Mouse (Mus musculus): ENCODE measurements at regions not wholly inside any gene's neighbourhood (a gene's known extent, or its start where the extent isn't known, plus 50 kb on each side); places are given as distances from the start of the nearest gene placed in this dataset.
"Not testable (repeated sequence)": the region's sequence is repeated elsewhere in the genome, so short reads cannot be mapped to it uniquely, and the experiment has no call there.

GRCm38 (mm10) chr7:82082883-82083282 is 90.8 kb upstream of the Sh3gl3 start:
- WGBS, result 35% methylated on average over 6 of the region's 6 CpGs
- DNase-seq (ENCODE audit: low spot score), result no peak
- H3K27ac ChIP-seq (ENCODE audit: low read depth, low read length), result no peak overlapping the region

GRCm38 (mm10) chr7:82084473-82084872 is 89.2 kb upstream of the Sh3gl3 start:
- H3K4me2 ChIP-seq (ENCODE audit: low read depth), result no peak overlapping the region
- H3K4me1 ChIP-seq (ENCODE audit: control insufficient read depth, insufficient read depth, low read length), result 0 out of 2 replicates have a peak, but pooled peaks cover 2% of the 10 kb centered on the region
- H3K27me3 ChIP-seq (ENCODE audit: control insufficient read depth, insufficient read depth, low read length), result no peaks in the 10 kb centered on the region
- DNase-seq (ENCODE audit: low spot score) (no peak), ATAC-seq (ENCODE audit: insufficient read depth, low FRiP score, low TSS enrichment) (no peak)
- 88% methylated on average over 10 of the region's 10 CpGs for WGBS
- no peaks in the 10 kb centered on the region for H3K9me3 ChIP-seq (ENCODE audit: control insufficient read depth, low read length)
- no peak overlapping the region for H3K4me3 ChIP-seq (ENCODE audit: low read depth, low read length)
- H3K36me3 ChIP-seq (ENCODE audit: control insufficient read depth, insufficient read depth, low read length), result no peaks in the 10 kb centered on the region
- no peak overlapping the region for H3K9ac ChIP-seq (ENCODE audit: low read length)
- no peak overlapping the region for H3K27ac ChIP-seq (ENCODE audit: low read depth, low read length)

More at GRCm38 (mm10) chr7:82082883-82083282, 90.8 kb upstream of the Sh3gl3 start:
- H3K36me3 ChIP-seq (ENCODE audit: control insufficient read depth, insufficient read depth, low read length), result no peaks in the 10 kb centered on the region
- H3K4me1 ChIP-seq (ENCODE audit: control insufficient read depth, insufficient read depth, low read length), result 0 out of 2 replicates have a peak, but pooled peaks cover 2% of the 10 kb centered on the region
- no peaks in the 10 kb centered on the region for H3K9me3 ChIP-seq (ENCODE audit: control insufficient read depth, low read length)
- H3K4me3 ChIP-seq (ENCODE audit: low read depth, low read length), result no peak overlapping the region
- no peak overlapping the region for H3K4me2 ChIP-seq (ENCODE audit: low read depth)
- no peak overlapping the region for H3K9ac ChIP-seq (ENCODE audit: low read length)
- ATAC-seq (ENCODE audit: insufficient read depth, low FRiP score, low TSS enrichment), result no peak
- H3K27me3 ChIP-seq (ENCODE audit: control insufficient read depth, insufficient read depth, low read length), result no peaks in the 10 kb centered on the region

- Histone ChIP-seq H3K9ac (ENCODE audit: low read length) (no peak overlapping the region), H3K27me3 (ENCODE audit: control insufficient read depth, insufficient read depth, low read length) (no peaks in the 10 kb centered on the region), H3K4me3 (ENCODE audit: low read depth, low read length) (no peak overlapping the region), H3K4me1 (ENCODE audit: control insufficient read depth, insufficient read depth, low read length) (0 out of 2 replicates have a peak, but pooled peaks cover 2% of the 10 kb centered on the region), H3K9me3 (ENCODE audit: control insufficient read depth, low read length) (no peaks in the 10 kb centered on the region), H3K36me3 (ENCODE audit: control insufficient read depth, insufficient read depth, low read length) (no peaks in the 10 kb centered on the region), H3K27ac (ENCODE audit: low read depth, low read length) (no peak overlapping the region), H3K4me2 (ENCODE audit: low read depth) (no peak overlapping the region)
- DNase-seq (ENCODE audit: low spot score) (no peak), ATAC-seq (ENCODE audit: insufficient read depth, low FRiP score, low TSS enrichment) (no peak)
- 67% methylated on average over 4 of the region's 4 CpGs for WGBS
Measured at GRCm38 (mm10) chr7:82085205-82085604, 88.4 kb upstream of the Sh3gl3 start.

GRCm38 (mm10) chr7:82098136-82098535 is 75.5 kb upstream of the Sh3gl3 start:
- H3K4me3 ChIP-seq (ENCODE audit: low read depth, low read length), result no peak overlapping the region

GRCm38 (mm10) chr7:82101314-82101713 is 72.3 kb upstream of the Sh3gl3 start:
- Histone ChIP-seq H3K36me3 (ENCODE audit: control insufficient read depth, insufficient read depth, low read length) (no peaks in the 10 kb centered on the region), H3K27me3 (ENCODE audit: control insufficient read depth, insufficient read depth, low read length) (no peaks in the 10 kb centered on the region), H3K4me3 (ENCODE audit: low read depth, low read length) (no peak overlapping the region), H3K9me3 (ENCODE audit: control insufficient read depth, low read length) (no peaks in the 10 kb centered on the region), H3K9ac (ENCODE audit: low read length) (no peak overlapping the region), H3K27ac (ENCODE audit: low read depth, low read length) (no peak overlapping the region), H3K4me1 (ENCODE audit: control insufficient read depth, insufficient read depth, low read length) (no peaks in the 10 kb centered on the region), H3K4me2 (ENCODE audit: low read depth) (no peak overlapping the region)
- DNase-seq (ENCODE audit: low spot score) (no peak), ATAC-seq (ENCODE audit: insufficient read depth, low FRiP score, low TSS enrichment) (no peak)
- WGBS, result 93% methylated on average over 2 of the region's 2 CpGs

More at GRCm38 (mm10) chr7:82098136-82098535, 75.5 kb upstream of the Sh3gl3 start:
- no peaks in the 10 kb centered on the region for H3K36me3 ChIP-seq (ENCODE audit: control insufficient read depth, insufficient read depth, low read length)
- no peaks in the 10 kb centered on the region for H3K9me3 ChIP-seq (ENCODE audit: control insufficient read depth, low read length)
- WGBS, result 68% methylated on average over 6 of the region's 6 CpGs
- ATAC-seq (ENCODE audit: insufficient read depth, low FRiP score, low TSS enrichment) (no peak), DNase-seq (ENCODE audit: low spot score) (no peak)
- no peaks in the 10 kb centered on the region for H3K27me3 ChIP-seq (ENCODE audit: control insufficient read depth, insufficient read depth, low read length)
- no peak overlapping the region for H3K27ac ChIP-seq (ENCODE audit: low read depth, low read length)
- H3K9ac ChIP-seq (ENCODE audit: low read length), result no peak overlapping the region
- no peak overlapping the region for H3K4me2 ChIP-seq (ENCODE audit: low read depth)
- H3K4me1 ChIP-seq (ENCODE audit: control insufficient read depth, insufficient read depth, low read length), result no peaks in the 10 kb centered on the region

- Histone ChIP-seq H3K4me3 (ENCODE audit: low read depth, low read length) (no peak overlapping the region), H3K27ac (ENCODE audit: low read depth, low read length) (no peak overlapping the region), H3K9ac (ENCODE audit: low read length) (no peak overlapping the region), H3K4me2 (ENCODE audit: low read depth) (no peak overlapping the region), H3K27me3 (ENCODE audit: control insufficient read depth, insufficient read depth, low read length) (no peaks in the 10 kb centered on the region), H3K36me3 (ENCODE audit: control insufficient read depth, insufficient read depth, low read length) (no peaks in the 10 kb centered on the region), H3K9me3 (ENCODE audit: control insufficient read depth, low read length) (no peaks in the 10 kb centered on the region), H3K4me1 (ENCODE audit: control insufficient read depth, insufficient read depth, low read length) (no peaks in the 10 kb centered on the region)
- WGBS, result 85% methylated on average over 5 of the region's 5 CpGs
- DNase-seq (ENCODE audit: low spot score) (no peak), ATAC-seq (ENCODE audit: insufficient read depth, low FRiP score, low TSS enrichment) (no peak)
Measured at GRCm38 (mm10) chr7:82105631-82106030, 68.0 kb upstream of the Sh3gl3 start.

GRCm38 (mm10) chr7:82109141-82109540 is 64.5 kb upstream of the Sh3gl3 start:
- not testable (repeated sequence) for DNase-seq (ENCODE audit: low spot score)

GRCm38 (mm10) chr7:82109550-82109949 is 64.1 kb upstream of the Sh3gl3 start:
- no peak overlapping the region for H3K27ac ChIP-seq (ENCODE audit: low read depth, low read length)
- no peaks in the 10 kb centered on the region for H3K9me3 ChIP-seq (ENCODE audit: control insufficient read depth, low read length)
- 50% methylated on average over 5 of the region's 5 CpGs for WGBS
- no peak overlapping the region for H3K4me3 ChIP-seq (ENCODE audit: low read depth, low read length)
- H3K36me3 ChIP-seq (ENCODE audit: control insufficient read depth, insufficient read depth, low read length), result no peaks in the 10 kb centered on the region
- H3K27me3 ChIP-seq (ENCODE audit: control insufficient read depth, insufficient read depth, low read length), result no peaks in the 10 kb centered on the region
- H3K4me2 ChIP-seq (ENCODE audit: low read depth), result no peak overlapping the region
- DNase-seq (ENCODE audit: low spot score), result no peak
- H3K4me1 ChIP-seq (ENCODE audit: control insufficient read depth, insufficient read depth, low read length), result no peaks in the 10 kb centered on the region
- ATAC-seq (ENCODE audit: insufficient read depth, low FRiP score, low TSS enrichment), result no peak
- no peak overlapping the region for H3K9ac ChIP-seq (ENCODE audit: low read length)

More at GRCm38 (mm10) chr7:82109141-82109540, 64.5 kb upstream of the Sh3gl3 start:
- not testable (repeated sequence) for H3K27me3 ChIP-seq (ENCODE audit: control insufficient read depth, insufficient read depth, low read length); H3K4me2 ChIP-seq (ENCODE audit: low read depth); H3K36me3 ChIP-seq (ENCODE audit: control insufficient read depth, insufficient read depth, low read length); H3K9ac ChIP-seq (ENCODE audit: low read length); ATAC-seq (ENCODE audit: insufficient read depth, low FRiP score, low TSS enrichment); H3K9me3 ChIP-seq (ENCODE audit: control insufficient read depth, low read length); H3K4me3 ChIP-seq (ENCODE audit: low read depth, low read length); H3K4me1 ChIP-seq (ENCODE audit: control insufficient read depth, insufficient read depth, low read length); H3K27ac ChIP-seq (ENCODE audit: low read depth, low read length)

- Histone ChIP-seq H3K9ac (ENCODE audit: low read length) (no peak overlapping the region), H3K4me3 (ENCODE audit: low read depth, low read length) (no peak overlapping the region), H3K36me3 (ENCODE audit: control insufficient read depth, insufficient read depth, low read length) (no peaks in the 10 kb centered on the region), H3K27me3 (ENCODE audit: control insufficient read depth, insufficient read depth, low read length) (no peaks in the 10 kb centered on the region), H3K27ac (ENCODE audit: low read depth, low read length) (no peak overlapping the region), H3K4me1 (ENCODE audit: control insufficient read depth, insufficient read depth, low read length) (no peaks in the 10 kb centered on the region), H3K9me3 (ENCODE audit: control insufficient read depth, low read length) (no peaks in the 10 kb centered on the region), H3K4me2 (ENCODE audit: low read depth) (no peak overlapping the region)
- no peak for DNase-seq (ENCODE audit: low spot score)
- no peak for ATAC-seq (ENCODE audit: insufficient read depth, low FRiP score, low TSS enrichment)
- 75% methylated on average over 8 of the region's 8 CpGs for WGBS
Measured at GRCm38 (mm10) chr7:82109977-82110376, 63.7 kb upstream of the Sh3gl3 start.

All from neural tube, embryonic 11.5 days (tissue).